Mouse (Mus musculus) MEL (cell line): ENCODE results near the gene Sec23ip.

Experiments
- HCFC1 ChIP-seq: IDR thresholded peaks from 2 replicates; pipeline ENCODE4 v1.6.1; 2012; ENCODE audit warnings: low read depth, mild to moderate bottlenecking, inconsistent platforms, low read length, improper control_type of control experiment, moderate library complexity
- MYB ChIP-seq: IDR thresholded peaks from 2 replicates; pipeline ENCODE4 v1.6.1; 2011; ENCODE audit warnings: mild to moderate bottlenecking, low read depth, low read length, improper control_type of control experiment
- POLR2A ChIP-seq, 2 experiments: IDR thresholded peaks; 2 replicates each; pipeline ENCODE4 v1.6.1; 2011 to 2012; ENCODE audit warnings: low read length in 2 of 2, mild to moderate bottlenecking in 2 of 2, control low read depth in 1 of 2, improper control_type of control experiment in 1 of 2, low read depth in 1 of 2, moderate library complexity in 1 of 2; ENCODE audit not compliant: control insufficient read depth in 1 of 2, insufficient read depth in 1 of 2, poor library complexity in 1 of 2
- RCOR1 ChIP-seq: IDR thresholded peaks from 2 replicates; pipeline ENCODE4 v1.6.1; 2012; ENCODE audit warnings: low read depth, mild to moderate bottlenecking, inconsistent platforms, low read length, improper control_type of control experiment
- SIN3A ChIP-seq: IDR thresholded peaks from 2 replicates; pipeline ENCODE4 v1.6.1; 2012; ENCODE audit warnings: low read length, improper control_type of control experiment, inconsistent platforms
- ZMIZ1 ChIP-seq: IDR thresholded peaks from 2 replicates; pipeline ENCODE4 v1.6.1; 2012; ENCODE audit warnings: low read depth, mild to moderate bottlenecking, inconsistent platforms, low read length, improper control_type of control experiment, moderate library complexity
- ZNF384 ChIP-seq: IDR thresholded peaks from 2 replicates; pipeline ENCODE4 v1.6.1; 2012; ENCODE audit warnings: low read depth, mild to moderate bottlenecking, inconsistent platforms, low read length, improper control_type of control experiment

DNA sequence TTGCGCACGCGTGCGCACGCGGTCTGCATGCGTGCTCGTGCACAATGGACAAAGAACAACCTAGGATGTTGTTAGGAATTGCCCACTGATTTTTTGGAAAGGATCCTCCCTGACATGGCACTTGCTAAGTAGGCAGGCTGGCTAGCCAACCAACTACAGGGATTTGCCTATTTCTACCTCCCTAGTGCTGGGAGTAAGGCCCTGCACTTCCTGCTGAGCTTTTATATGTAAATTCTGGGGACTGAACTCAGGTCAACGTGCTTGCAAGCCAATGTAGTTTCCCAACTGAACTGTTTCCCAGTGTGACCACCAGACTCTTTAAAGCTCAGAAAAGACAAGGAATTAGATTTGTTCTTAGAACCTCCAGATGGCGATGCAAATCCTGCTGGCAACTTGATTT is 17.7 kb upstream of the Sec23ip start:
- TF ChIP-seq HCFC1 (no peak), POLR2A (IDR thresholded peaks at IDR 0.05; ENCODE audit: control insufficient read depth in 1 of 2, insufficient read depth in 1 of 2, low read depth in 1 of 2, low read length in 2 of 2, poor library complexity in 1 of 2) (no peak), SIN3A (no peak), ZMIZ1 (no peak), RCOR1 (no peak), MYB (no peak), ZNF384 (no peak)
